10 mouse cellular contexts compared by ENCODE assay signal in genomic region chr16:4270911-4271310, GRCm38 (mm10). TPM values are rescaled to one million over a fixed set of nuclear protein-coding genes. Genes with fewer than 3 reads are reported as not detected.
DNase-seq lines count a peak whose midpoint lies in the region; ATAC-seq and TF ChIP-seq lines count a peak whose summit lies in the region.
"Had no signal": no experiment of that assay in that cellular context is flagged by ENCODE, and none has a peak within 500 bp of the region (broad histone marks: within the 10 kb centered on the region; RNA-seq: fewer than 3 reads in every experiment).

No protein-coding gene starts in this region.

- H3K9ac ChIP-seq in hindbrain, embryonic 14.5 days = no peak overlapping the region
- no peak overlapping the region for H3K9ac ChIP-seq in hindbrain, embryonic 11.5 days (ENCODE audit: low read depth, low read length)
- no peak overlapping the region for H3K9ac ChIP-seq in midbrain, postnatal 0 days (replicated peaks; ENCODE audit: low read length, poor library complexity, severe bottlenecking)
- H3K9ac ChIP-seq in midbrain, embryonic 11.5 days (ENCODE audit: low read length) = no peak overlapping the region
- H3K9ac ChIP-seq in stomach, postnatal 0 days (ENCODE audit: low read length) = no peak overlapping the region

- no peaks in the 10 kb centered on the region for H3K36me3 ChIP-seq in hindbrain, embryonic 14.5 days (replicated peaks; ENCODE audit: control insufficient read depth, insufficient read depth)
- H3K36me3 ChIP-seq in hindbrain, embryonic 11.5 days (ENCODE audit: control insufficient read depth, insufficient read depth, low read length) = no peaks in the 10 kb centered on the region
- H3K36me3 ChIP-seq in midbrain, postnatal 0 days (ENCODE audit: insufficient read depth, low read length) = no peaks in the 10 kb centered on the region
- no peaks in the 10 kb centered on the region for H3K36me3 ChIP-seq in midbrain, embryonic 11.5 days (ENCODE audit: control insufficient read depth, insufficient read depth, low read length)
- no peaks in the 10 kb centered on the region for H3K36me3 ChIP-seq in stomach, postnatal 0 days (ENCODE audit: control insufficient read depth, insufficient read depth, low read length)

- TF ChIP-seq CTCF in midbrain, postnatal 0 days (IDR thresholded peaks at IDR 0.05) = no peak
- no peak for TF ChIP-seq CTCF in stomach, postnatal 0 days (IDR thresholded peaks at IDR 0.05; ENCODE audit: low read depth)

- no peak overlapping the region for H3K4me2 ChIP-seq in hindbrain, embryonic 14.5 days (replicated peaks)
- H3K4me2 ChIP-seq in hindbrain, embryonic 11.5 days (replicated peaks; ENCODE audit: low read depth, low read length) = no peak overlapping the region
- H3K4me2 ChIP-seq in midbrain, postnatal 0 days (ENCODE audit: low read depth, low read length, poor library complexity, severe bottlenecking) = no peak overlapping the region
- H3K4me2 ChIP-seq in midbrain, embryonic 11.5 days = no peak overlapping the region
- no peak overlapping the region for H3K4me2 ChIP-seq in stomach, postnatal 0 days (replicated peaks; ENCODE audit: low read depth)

- no peak overlapping the region for H3K4me3 ChIP-seq in hindbrain, embryonic 14.5 days (replicated peaks; ENCODE audit: low read length)
- H3K4me3 ChIP-seq in hindbrain, embryonic 11.5 days (ENCODE audit: low read depth, low read length) = no peak overlapping the region
- H3K4me3 ChIP-seq in midbrain, postnatal 0 days (ENCODE audit: low read depth, low read length) = no peak overlapping the region
- H3K4me3 ChIP-seq in midbrain, embryonic 11.5 days (ENCODE audit: low read depth, low read length) = no peak overlapping the region
- H3K4me3 ChIP-seq in stomach, postnatal 0 days (ENCODE audit: low read depth, low read length) = no peak overlapping the region

- peaks cover 6% of the 10 kb centered on the region for H3K4me1 ChIP-seq in hindbrain, embryonic 14.5 days (replicated peaks; ENCODE audit: control insufficient read depth, insufficient read depth, low read length)
- no peaks in the 10 kb centered on the region for H3K4me1 ChIP-seq in hindbrain, embryonic 11.5 days (replicated peaks; ENCODE audit: control insufficient read depth, insufficient read depth, low read length)
- no peaks in the 10 kb centered on the region for H3K4me1 ChIP-seq in midbrain, postnatal 0 days (ENCODE audit: insufficient read depth, low read length)
- no peaks in the 10 kb centered on the region for H3K4me1 ChIP-seq in midbrain, embryonic 11.5 days (ENCODE audit: control insufficient read depth, insufficient read depth, low read length)
- H3K4me1 ChIP-seq in stomach, postnatal 0 days (replicated peaks; ENCODE audit: control insufficient read depth, insufficient read depth) = peaks cover 2% of the 10 kb centered on the region; the same call in 1 of the 2 replicates

- H3K27ac ChIP-seq in hindbrain, embryonic 14.5 days = no peak overlapping the region
- H3K27ac ChIP-seq in hindbrain, embryonic 11.5 days (ENCODE audit: low read depth, low read length) = no peak overlapping the region
- no peak overlapping the region; the same call in 1 of the 2 replicates for H3K27ac ChIP-seq in midbrain, postnatal 0 days (ENCODE audit: low read depth, low read length)
- H3K27ac ChIP-seq in midbrain, embryonic 11.5 days (ENCODE audit: low read depth, low read length) = no peak overlapping the region
- peak overlapping the region; percentile 35; the same call in 1 of the 2 replicates for H3K27ac ChIP-seq in stomach, postnatal 0 days (replicated peaks)

- H3K9me3 ChIP-seq in hindbrain, embryonic 14.5 days (ENCODE audit: control insufficient read depth, low read length) = no peaks in the 10 kb centered on the region
- H3K9me3 ChIP-seq in hindbrain, embryonic 11.5 days (ENCODE audit: control insufficient read depth, low read length) = no peaks in the 10 kb centered on the region
- no peaks in the 10 kb centered on the region for H3K9me3 ChIP-seq in midbrain, postnatal 0 days (ENCODE audit: low read length)
- no peaks in the 10 kb centered on the region for H3K9me3 ChIP-seq in midbrain, embryonic 11.5 days (ENCODE audit: control insufficient read depth, low read length)
- H3K9me3 ChIP-seq in stomach, postnatal 0 days (ENCODE audit: control insufficient read depth, low read length) = no peaks in the 10 kb centered on the region

- peak; percentile 56 for DNase-seq in hindbrain, embryonic 14.5 days (ENCODE audit: low spot score)
- DNase-seq in hindbrain, embryonic 11.5 days (ENCODE audit: low spot score) = no peak
- peak; percentile 62 for DNase-seq in midbrain, postnatal 0 days (ENCODE audit: low spot score)
- DNase-seq in midbrain, embryonic 11.5 days (ENCODE audit: low spot score, missing footprints) = no peak
- DNase-seq in gonadal fat pad, adult 2 months (ENCODE audit: low read depth) = peak; percentile 16
- no peak for DNase-seq in stomach, postnatal 0 days (ENCODE audit: low spot score)
- DNase-seq: gastrocnemius, postnatal 10 days; layer of hippocampus, adult 9-11 months; spleen, adult 18-20 months had no signal

- ATAC-seq in hindbrain, embryonic 14.5 days (ENCODE audit: low FRiP score) = no peak
- ATAC-seq in hindbrain, embryonic 11.5 days (ENCODE audit: low FRiP score) = no peak
- no peak for ATAC-seq in midbrain, postnatal 0 days (ENCODE audit: low FRiP score)
- ATAC-seq in midbrain, embryonic 11.5 days (ENCODE audit: low FRiP score) = no peak
- ATAC-seq in stomach, postnatal 0 days (ENCODE audit: low FRiP score, low TSS enrichment) = peak; percentile 19; the same call in 1 of the 2 replicates
- no peak for ATAC-seq in erythroblast, adult 5-6 weeks (replicated peaks; ENCODE audit: low FRiP score, poor library complexity, severe bottlenecking)

- no peaks in the 10 kb centered on the region for H3K27me3 ChIP-seq in hindbrain, embryonic 14.5 days (ENCODE audit: control insufficient read depth, insufficient read depth, low read length)
- H3K27me3 ChIP-seq in hindbrain, embryonic 11.5 days (ENCODE audit: control insufficient read depth, insufficient read depth, low read length) = no peaks in the 10 kb centered on the region
- H3K27me3 ChIP-seq in midbrain, postnatal 0 days (ENCODE audit: insufficient read depth, low read length) = no peaks in the 10 kb centered on the region
- no peaks in the 10 kb centered on the region; the same call in 1 of the 2 replicates for H3K27me3 ChIP-seq in midbrain, embryonic 11.5 days (ENCODE audit: control insufficient read depth, insufficient read depth, low read length)
- no peaks in the 10 kb centered on the region for H3K27me3 ChIP-seq in stomach, postnatal 0 days (ENCODE audit: control insufficient read depth, insufficient read depth, low read length)

- TF ChIP-seq EP300 in stomach, postnatal 0 days (optimal IDR thresholded peaks at IDR 0.05) = no peak

- WGBS in hindbrain, embryonic 14.5 days = 23% methylated on average over 1 of the region's 1 CpGs
- WGBS in hindbrain, embryonic 11.5 days = 59% methylated on average over 1 of the region's 1 CpGs
- 8% methylated on average over 1 of the region's 1 CpGs for WGBS in midbrain, postnatal 0 days
- WGBS in midbrain, embryonic 11.5 days = 57% methylated on average over 1 of the region's 1 CpGs
- 14% methylated on average over 1 of the region's 1 CpGs for WGBS in stomach, postnatal 0 days

RNA-seq across cellular contexts. Expression of gene Crebbp, which starts 57.1 kb away (rescaled TPM):
- polyA plus RNA-seq in hindbrain, embryonic 14.5 days (2014; fragmentation: Nextera tagmentation; extraction: Ambion mirVana) = 38.8 and 45.7 TPM in 2 replicates
- 35.2 and 47.3 TPM in 2 replicates for polyA plus RNA-seq in hindbrain, embryonic 11.5 days (2014; fragmentation: Nextera tagmentation; extraction: Ambion mirVana)
- total RNA-seq in midbrain, postnatal 0 days (2014; rRNA removed) = 61.0 and 66.2 TPM in 2 replicates
- polyA plus RNA-seq in midbrain, postnatal 0 days (2015; fragmentation: Nextera tagmentation; extraction: Ambion mirVana) = 25.2 and 29.3 TPM in 2 replicates
- polyA plus RNA-seq in midbrain, embryonic 11.5 days (2014; fragmentation: Nextera tagmentation; extraction: Ambion mirVana) = 30.8 and 32.7 TPM in 2 replicates
- polyA plus RNA-seq in gonadal fat pad, adult 2 months (2012; rRNA removed) = 10.0 and 40.6 TPM in 2 replicates
- polyA plus RNA-seq in stomach, postnatal 0 days (2015; fragmentation: Nextera tagmentation; extraction: Ambion mirVana) = 14.4 and 14.8 TPM in 2 replicates
- 52.0 and 61.3 TPM in 2 replicates for total RNA-seq in erythroblast, adult 5-6 weeks (2015; ENCODE audit: low replicate concordance)
- 88.4 and 209 TPM in 2 replicates for total RNA-seq in erythroblast, adult 5-6 weeks (2017; ENCODE audit: low replicate concordance)

Comparison
In these comparisons a context has a peak if more than half of its experiments do, and no peak if none do; other contexts are left out.
1. DNase-seq: peak in hindbrain, embryonic 14.5 days (single experiment), midbrain, postnatal 0 days (single experiment) and gonadal fat pad, adult 2 months (single experiment); none in hindbrain, embryonic 11.5 days (single experiment), midbrain, embryonic 11.5 days (single experiment) and stomach, postnatal 0 days (single experiment).